Mouse (Mus musculus) hindbrain, embryonic 11.5 days (tissue): Measurements from ENCODE around the gene Slc2a6. TPM values are rescaled to one million over a fixed set of nuclear protein-coding genes. Genes with fewer than 3 reads are reported as not detected.
A peak's percentile ranks its signal among the peaks of the same experiment; 100 is the strongest.

ENCODE experiments used
- ATAC-seq: fragments of 200-750 bp; cut with Nextera tagmentation; 2 replicates; pipeline ENCODE4 v1.8.0; 2017; ENCODE audit warnings: mild to moderate bottlenecking, moderate TSS enrichment, moderate library complexity; ENCODE audit not compliant: low FRiP score
- DNase-seq: peaks from one replicate; pipeline ENCODE4 v3.0.0-alpha.2; 2015; ENCODE audit warnings: low spot score
- H3K27ac ChIP-seq: fragments of 300-500 bp; sonication (generic); 2 replicates; pipeline ENCODE4 v1.5.1; 2014; ENCODE audit warnings: mild to moderate bottlenecking, low read depth, low read length
- H3K27me3 ChIP-seq: fragments of 300-500 bp; sonication (generic); 2 replicates; pipeline ENCODE4 v1.6.1; 2014; ENCODE audit warnings: mild to moderate bottlenecking, low read length, moderate library complexity, mixed read lengths; ENCODE audit not compliant: control insufficient read depth, insufficient read depth
- H3K36me3 ChIP-seq: fragments of 300-500 bp; sonication (generic); 2 replicates; pipeline ENCODE4 v1.6.1; 2014; ENCODE audit warnings: mild to moderate bottlenecking, low read length, moderate library complexity, mixed read lengths; ENCODE audit not compliant: control insufficient read depth, insufficient read depth
- H3K4me1 ChIP-seq: fragments of 300-500 bp; sonication (generic); replicated peaks from 2 replicates; pipeline ENCODE4 v1.6.1; 2014; ENCODE audit warnings: low read length, mixed read lengths; ENCODE audit not compliant: control insufficient read depth, insufficient read depth
- H3K4me2 ChIP-seq: fragments of 300-500 bp; sonication (generic); replicated peaks from 2 replicates; pipeline ENCODE4 v1.6.1; 2014; ENCODE audit warnings: mild to moderate bottlenecking, low read depth, low read length
- H3K4me3 ChIP-seq: fragments of 300-500 bp; sonication (generic); 2 replicates; pipeline ENCODE4 v1.5.1; 2014; ENCODE audit warnings: low read depth, low read length
- H3K9ac ChIP-seq: fragments of 300-500 bp; sonication (generic); 2 replicates; pipeline ENCODE4 v1.6.1; 2014; ENCODE audit warnings: low read depth, low read length
- H3K9me3 ChIP-seq: fragments of 300-500 bp; sonication (generic); 2 replicates; pipeline ENCODE4 v1.6.1; 2016; ENCODE audit warnings: low read length; ENCODE audit not compliant: control insufficient read depth
- WGBS: fragments of 180-500 bp; shearing (Covaris S2); extraction: QIAGEN DNeasy Blood & Tissue Kit; methylation state at CpG from one replicate; pipeline ENCODE4 v1.1.7; 2014; 5-methylcytosine and 5-hydroxymethylcytosine counted together
- polyA plus RNA-seq: library from polyadenylated mRNA; unstranded; fragments of >200 nt; fragmentation: Nextera tagmentation; extraction: Ambion mirVana; gene quantifications from 2 replicates; pipeline ENCODE4 v1.2.1, GENCODE M21; 2014

The Slc2a6 gene
- polyA plus RNA-seq, 1 experiment from 2014 or later: 2.3 TPM

GRCm38 (mm10) chr2:27026857-27027617 lies 761 bp downstream of the Slc2a6 start:
- peak overlapping the region; percentile 47 for H3K9ac ChIP-seq
- ATAC-seq: no peak

GRCm38 (mm10) chr2:27026332-27026731 lies 1.5 kb downstream of the Slc2a6 start:
- no peak overlapping the region for H3K9ac ChIP-seq
- no peaks in the 10 kb centered on the region for H3K4me1 ChIP-seq
- no peaks in the 10 kb centered on the region for H3K36me3 ChIP-seq
- ATAC-seq (no peak), DNase-seq (no peak)
- WGBS: 91% methylated on average over 3 of the region's 3 CpGs
- H3K27me3 ChIP-seq: no peaks in the 10 kb centered on the region
- no peak overlapping the region for H3K27ac ChIP-seq
- no peak overlapping the region for H3K4me2 ChIP-seq
- no peak overlapping the region for H3K4me3 ChIP-seq
- no peaks in the 10 kb centered on the region for H3K9me3 ChIP-seq

More at GRCm38 (mm10) chr2:27026857-27027617, 761 bp downstream of the Slc2a6 start:
- Histone ChIP-seq H3K9me3 (no peaks in the 10 kb centered on the region), H3K27ac (no peak overlapping the region), H3K4me3 (peak overlapping the region; percentile 27), H3K27me3 (no peaks in the 10 kb centered on the region), H3K36me3 (no peaks in the 10 kb centered on the region), H3K4me2 (peak overlapping the region; percentile 60), H3K4me1 (no peaks in the 10 kb centered on the region)
- 70% methylated on average over 10 of the region's 10 CpGs for whole genome bisulfite sequencing
- DNase-seq: no peak

- DNase-seq: no peak
These were observed 2.3 kb downstream of the Slc2a6 start for GRCm38 (mm10) chr2:27025545-27025944.

GRCm38 (mm10) chr2:27024136-27024535 lies 3.7 kb downstream of the Slc2a6 start:
- Histone ChIP-seq H3K4me1 (no peaks in the 10 kb centered on the region), H3K9me3 (no peaks in the 10 kb centered on the region), H3K9ac (no peak overlapping the region), H3K27me3 (no peaks in the 10 kb centered on the region), H3K36me3 (no peaks in the 10 kb centered on the region), H3K4me2 (no peak overlapping the region), H3K27ac (no peak overlapping the region), H3K4me3 (no peak overlapping the region)
- ATAC-seq: no peak
- 84% methylated on average over 14 of the region's 14 CpGs for WGBS
- no peak for DNase-seq

More at GRCm38 (mm10) chr2:27025545-27025944, 2.3 kb downstream of the Slc2a6 start:
- ATAC-seq: no peak
- Histone ChIP-seq H3K27ac (no peak overlapping the region), H3K27me3 (no peaks in the 10 kb centered on the region), H3K4me1 (no peaks in the 10 kb centered on the region), H3K4me3 (no peak overlapping the region), H3K9me3 (no peaks in the 10 kb centered on the region), H3K4me2 (no peak overlapping the region), H3K9ac (no peak overlapping the region), H3K36me3 (no peaks in the 10 kb centered on the region)
- 86% methylated on average over 3 of the region's 3 CpGs for WGBS

GRCm38 (mm10) chr2:27022612-27023011 lies 5.2 kb downstream of the Slc2a6 start:
- Histone ChIP-seq H3K4me3 (no peak overlapping the region), H3K27me3 (no peaks in the 10 kb centered on the region), H3K9me3 (no peaks in the 10 kb centered on the region), H3K4me2 (no peak overlapping the region), H3K4me1 (no peaks in the 10 kb centered on the region), H3K36me3 (0 out of 2 replicates have a peak, but pooled peaks cover 2% of the 10 kb centered on the region), H3K27ac (no peak overlapping the region), H3K9ac (no peak overlapping the region)
- 86% methylated on average over 6 of the region's 6 CpGs for whole genome bisulfite sequencing
- DNase-seq: no peak
- no peak for ATAC-seq

GRCm38 (mm10) chr2:27021103-27021502 lies 6.7 kb downstream of the Slc2a6 start:
- Histone ChIP-seq H3K27ac (no peak overlapping the region), H3K9me3 (no peaks in the 10 kb centered on the region), H3K4me3 (no peak overlapping the region), H3K9ac (no peak overlapping the region), H3K36me3 (0 out of 2 replicates have a peak, but pooled peaks cover 5% of the 10 kb centered on the region), H3K27me3 (no peaks in the 10 kb centered on the region), H3K4me2 (no peak overlapping the region), H3K4me1 (no peaks in the 10 kb centered on the region)
- ATAC-seq (no peak), DNase-seq (no peak)
- 80% methylated on average over 1 of the region's 1 CpGs for WGBS

GRCm38 (mm10) chr2:27019530-27019929 lies 8.3 kb downstream of the Slc2a6 start:
- Histone ChIP-seq H3K27me3 (no peaks in the 10 kb centered on the region), H3K36me3 (0 out of 2 replicates have a peak, but pooled peaks cover 10% of the 10 kb centered on the region), H3K4me2 (no peak overlapping the region), H3K9ac (no peak overlapping the region), H3K4me1 (no peaks in the 10 kb centered on the region), H3K9me3 (no peaks in the 10 kb centered on the region), H3K4me3 (no peak overlapping the region), H3K27ac (no peak overlapping the region)
- DNase-seq (no peak), ATAC-seq (no peak)
- WGBS: 88% methylated on average over 2 of the region's 2 CpGs

GRCm38 (mm10) chr2:27017802-27018201 lies 10.0 kb downstream of the Slc2a6 start:
- DNase-seq: peak; percentile 84
- WGBS: 57% methylated on average over 5 of the region's 5 CpGs
- H3K4me2 ChIP-seq: no peak overlapping the region
- no peak overlapping the region for H3K4me3 ChIP-seq
- H3K9me3 ChIP-seq: no peaks in the 10 kb centered on the region
- peaks cover 10% of the 10 kb centered on the region; the same call in 1 of the 2 replicates for H3K36me3 ChIP-seq
- H3K4me1 ChIP-seq: no peaks in the 10 kb centered on the region
- no peaks in the 10 kb centered on the region for H3K27me3 ChIP-seq
- H3K9ac ChIP-seq: no peak overlapping the region
- peak; percentile 64; the same call in 1 of the 2 replicates for ATAC-seq
- H3K27ac ChIP-seq: no peak overlapping the region

- ATAC-seq (peak; percentile 96), DNase-seq (peak; percentile 95)
- H3K4me3 ChIP-seq: peak within 1 kb of the TSS; percentile 79
- under 1% methylated on average over 42 of the region's 43 CpGs for WGBS
- peaks cover 1% of the 10 kb centered on the region; the same call in 1 of the 2 replicates for H3K36me3 ChIP-seq
- no peaks in the 10 kb centered on the region for H3K27me3 ChIP-seq
- peaks cover 6% of the 10 kb centered on the region for H3K4me1 ChIP-seq
- H3K27ac ChIP-seq: peak within 1 kb of the TSS; percentile 81
- H3K9ac ChIP-seq: peak within 1 kb of the TSS; percentile 93
- H3K9me3 ChIP-seq: no peaks in the 10 kb centered on the region
- H3K4me2 ChIP-seq: peak within 1 kb of the TSS; percentile 66
These were observed 18.0 kb downstream of the Slc2a6 start, which contains the start of gene Cacfd1 for GRCm38 (mm10) chr2:27009714-27010244. TSS of gene Cacfd1 (plus strand) at chr2:27009926.
